Comparison of ENCODE assay signal across 8 mouse cellular contexts in genomic region chr15:77756848-77757247, GRCm38 (mm10). TPM values are rescaled to one million over a fixed set of nuclear protein-coding genes. Genes with fewer than 3 reads are reported as not detected.
DNase-seq lines count a peak whose midpoint lies in the region; ATAC-seq and TF ChIP-seq lines count a peak whose summit lies in the region.

TSS of gene Apol8 (minus strand) at chr15:77757003.

- WGBS in kidney, adult 2 months, result 5% methylated on average over 9 of the region's 9 CpGs
- WGBS in kidney, embryonic 14.5 days, result 7% methylated on average over 9 of the region's 9 CpGs

- no peaks in the 10 kb centered on the region for H3K27me3 ChIP-seq in kidney, adult 2 months (replicated peaks; ENCODE audit: control insufficient read depth, insufficient read depth, low read length)
- H3K27me3 ChIP-seq in kidney, embryonic 14.5 days (ENCODE audit: control insufficient read depth, insufficient read depth, low read length), result no peaks in the 10 kb centered on the region

- no peak within 1 kb of the TSS; the same call in 1 of the 2 replicates for H3K4me2 ChIP-seq in kidney, embryonic 14.5 days (replicated peaks; ENCODE audit: low read depth, low read length)

- no peak within 1 kb of the TSS for H3K27ac ChIP-seq in kidney, adult 2 months (ENCODE audit: insufficient read depth, low read depth, low read length)
- H3K27ac ChIP-seq in kidney, embryonic 14.5 days (ENCODE audit: low read depth, low read length), result no peak within 1 kb of the TSS

- no peaks in the 10 kb centered on the region for H3K4me1 ChIP-seq in kidney, adult 2 months (ENCODE audit: control insufficient read depth, insufficient read depth, low read length)
- H3K4me1 ChIP-seq in kidney, embryonic 14.5 days (ENCODE audit: control insufficient read depth, insufficient read depth, low read length), result no peaks in the 10 kb centered on the region

- H3K9ac ChIP-seq in kidney, embryonic 14.5 days (ENCODE audit: low read depth, low read length), result no peak within 1 kb of the TSS

- TF ChIP-seq POLR2A in kidney, adult 2 months (IDR thresholded peaks at IDR 0.05; ENCODE audit: low read depth, low read length), result no peak

- ATAC-seq in kidney, embryonic 14.5 days (ENCODE audit: low FRiP score, low TSS enrichment), result no peak
- ATAC-seq in monocyte, adult 5-6 weeks (replicated peaks; ENCODE audit: insufficient number of reproducible peaks, low FRiP score, low TSS enrichment, poor library complexity, severe bottlenecking), result peak; percentile 70

- H3K9me3 ChIP-seq in kidney, embryonic 14.5 days (ENCODE audit: control insufficient read depth, low read length), result no peaks in the 10 kb centered on the region

- H3K36me3 ChIP-seq in kidney, adult 2 months (ENCODE audit: control insufficient read depth, insufficient read depth, low read length), result peaks cover 6% of the 10 kb centered on the region; the same call in 1 of the 2 replicates
- H3K36me3 ChIP-seq in kidney, embryonic 14.5 days (ENCODE audit: control insufficient read depth, insufficient read depth, low read length), result peaks cover 23% of the 10 kb centered on the region

- no peak within 1 kb of the TSS for H3K4me3 ChIP-seq in kidney, adult 2 months (ENCODE audit: insufficient read depth, low read depth, low read length)
- no peak within 1 kb of the TSS for H3K4me3 ChIP-seq in kidney, embryonic 14.5 days (ENCODE audit: low read length)

- intact Hi-C loops in left cerebral cortex, postnatal 25 days (cut with DNase I), result no loop called here

- peak; percentile 47 for DNase-seq in kidney, adult 2 months
- DNase-seq in MEL-GATA-1-ER (ENCODE audit: extremely low read depth, low read depth), result peak; percentile 44
- peak; percentile 71 for DNase-seq in cerebellum, adult 9-10 months
- DNase-seq in heart, postnatal 4 days, result peak; percentile 67
- DNase-seq in left cerebral cortex, postnatal 25 days (ENCODE audit: low spot score in 2 of 2), result peak; percentile 53 to 67
- DNase-seq in thymus, postnatal 25 days, result peak; percentile 68

- TF ChIP-seq CTCF in kidney, adult 2 months (conservative IDR thresholded peaks at IDR 0.05; ENCODE audit: insufficient read depth, insufficient read length, low read depth, low read length), result peak; percentile 97

RNA-seq across cellular contexts. Expression of gene Apol8, which starts in this region (rescaled TPM):
- 0.03 and 0.06 TPM in 2 replicates for polyA plus RNA-seq in kidney, adult 2 months (2012; rRNA removed)
- polyA plus RNA-seq in kidney, embryonic 14.5 days (2014; fragmentation: Nextera tagmentation; extraction: Ambion mirVana), result not detected in 2 replicates
- total RNA-seq in heart, postnatal 4 days (2021), result under 1 TPM; 0.17 to 0.38 TPM
- total RNA-seq in left cerebral cortex, postnatal 25 days (2021), result 1 to 10 TPM; 2.2 to 3.3 TPM
- 2.9 to 6.6 TPM (median 4.8 TPM) in 3 replicates for total RNA-seq in monocyte, adult 5-6 weeks (2017)

Comparison
In these comparisons a context has a peak if more than half of its experiments do, and no peak if none do; other contexts are left out.
1. Peak in DNase-seq in kidney, adult 2 months; RNA of the gene not detected or under 1 TPM.
2. Peak in DNase-seq in heart, postnatal 4 days; RNA of the gene not detected or under 1 TPM.